Mouse (Mus musculus) adrenal gland (tissue): Measurements from ENCODE around the gene Ndc1.

Experiments
- intact Hi-C: fragments of 180-260 bp; cut with DNase I; formaldehyde crosslinking; loops from one replicate; pipeline ENCODE4 v1.15.1; 2025
- microRNA-seq, 2 experiments: library from miRNA; unstranded; fragments of <30 nt; microRNA quantifications; one replicate each; pipeline ENCODE4; 2019

Gene Ndc1

GRCm38 (mm10) chr4:107438741-107439140 is 71.2 kb downstream of the Ndc1 start:
- intact Hi-C loops = no loop called here

GRCm38 (mm10) chr4:107440306-107440705 is 72.7 kb downstream of the Ndc1 start:
- intact Hi-C loops = no loop called here

- intact Hi-C loops = no loop called here
Measured at GRCm38 (mm10) chr4:107442288-107442687, 74.7 kb downstream of the Ndc1 start.

GRCm38 (mm10) chr4:107442891-107443483 is 75.4 kb downstream of the Ndc1 start:
- intact Hi-C loops = no loop called here

- intact Hi-C loops = no loop called here
Measured at GRCm38 (mm10) chr4:107443621-107444020, 76.0 kb downstream of the Ndc1 start.

- intact Hi-C loops = no loop called here
Measured at GRCm38 (mm10) chr4:107448481-107448880, 80.9 kb downstream of the Ndc1 start.

- intact Hi-C loops = no loop called here
Measured at GRCm38 (mm10) chr4:107449519-107449918, 81.9 kb downstream of the Ndc1 start.

GRCm38 (mm10) chr4:107452266-107453015 is 84.9 kb downstream of the Ndc1 start:
- intact Hi-C loops = no loop called here

- intact Hi-C loops = no loop called here
Measured at GRCm38 (mm10) chr4:107453141-107453984, 85.8 kb downstream of the Ndc1 start.

GRCm38 (mm10) chr4:107457602-107458001 is 90.0 kb downstream of the Ndc1 start:
- intact Hi-C loops = no loop called here

GRCm38 (mm10) chr4:107458907-107459306 is 91.3 kb downstream of the Ndc1 start:
- intact Hi-C loops = no loop called here

- intact Hi-C loops = no loop called here
Measured at GRCm38 (mm10) chr4:107459461-107459860, 91.9 kb downstream of the Ndc1 start.

GRCm38 (mm10) chr4:107460468-107460867 is 92.9 kb downstream of the Ndc1 start:
- intact Hi-C loops = no loop called here

Small RNA genes lying within 50 kb of the gene (microRNA-seq; reads per million reads assigned to microRNA genes)
- gene Gm24804 = 0 to 0.11 reads per million in 2 experiments
